Mouse (Mus musculus) G1E (cell line): ENCODE results near the gene Samd7.

ENCODE experiments used
- CTCF ChIP-seq: IDR thresholded peaks from 2 replicates; pipeline ENCODE4 v1.5.1; 2012; ENCODE audit warnings: low read depth, low read length, inconsistent platforms, mixed read lengths
- GATA1 ChIP-seq: IDR thresholded peaks from 2 replicates; pipeline ENCODE4 v1.6.1; 2012; ENCODE audit warnings: borderline replicate concordance, low read length, inconsistent platforms, mixed read lengths
- GATA2 ChIP-seq: IDR thresholded peaks from 2 replicates; pipeline ENCODE4 v1.6.1; 2012; ENCODE audit warnings: low read depth, low read length, inconsistent platforms, borderline replicate concordance
- POLR2AphosphoS5 ChIP-seq: IDR thresholded peaks from 2 replicates; pipeline ENCODE4 v1.6.1; 2012; ENCODE audit warnings: low read depth, low read length, inconsistent platforms; ENCODE audit not compliant: insufficient replicate concordance

DNA sequence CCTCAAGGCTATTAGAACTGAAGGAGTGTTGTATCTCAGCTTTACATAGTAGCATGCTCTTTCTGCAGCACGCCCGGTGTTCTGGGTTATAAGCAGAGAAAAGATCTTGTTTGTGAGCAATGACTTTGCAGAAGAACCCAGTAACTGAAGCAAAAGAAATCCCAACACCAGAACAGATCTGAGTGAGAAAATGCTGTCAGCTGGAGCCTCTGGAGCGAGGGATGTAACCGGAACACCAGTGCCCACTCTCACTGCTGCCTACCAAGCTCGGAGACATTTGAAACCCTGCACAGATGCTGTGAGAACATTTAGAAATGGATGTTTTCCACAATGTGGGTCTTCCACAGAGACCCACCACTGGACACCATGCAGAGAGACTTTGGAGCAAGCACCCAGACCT, 28.6 kb downstream of the Samd7 start:
- no peak for TF ChIP-seq CTCF
- no peak for TF ChIP-seq GATA2
- no peak for TF ChIP-seq GATA1
- TF ChIP-seq POLR2AphosphoS5: no peak
